Mouse (Mus musculus): ENCODE measurements around the gene Cd3e.

Gene Cd3e

GRCm38 (mm10) chr9:45015841-45016240 is 6.4 kb upstream of the Cd3e start:
- no peak for DNase-seq (ENCODE audit: low spot score)

GRCm38 (mm10) chr9:45014879-45015278 is 5.5 kb upstream of the Cd3e start:
- no peak for DNase-seq (ENCODE audit: low spot score)

GRCm38 (mm10) chr9:45011291-45011690 is 1.9 kb upstream of the Cd3e start:
- DNase-seq (ENCODE audit: low spot score) = no peak

DNA sequence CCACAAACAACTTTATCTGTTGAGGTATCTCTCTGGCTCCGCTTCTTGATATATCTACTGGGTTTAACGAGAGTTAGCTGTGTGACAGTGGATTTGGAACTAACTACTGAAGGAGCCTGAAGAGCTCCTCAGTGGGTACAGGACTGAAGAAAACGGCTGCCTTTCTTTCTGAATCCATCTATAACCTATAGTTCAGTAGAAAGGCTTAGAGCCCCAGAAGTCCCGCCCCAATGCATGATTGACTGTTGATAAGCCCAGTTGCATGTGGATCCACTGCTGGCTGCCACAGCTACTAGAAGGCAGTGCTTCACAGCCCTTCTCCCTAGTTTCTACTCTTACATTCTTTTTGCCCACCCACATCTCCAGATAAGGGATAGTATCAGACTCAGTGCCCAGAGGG is 1.0 kb upstream of the Cd3e start:
- no peak for DNase-seq (ENCODE audit: low spot score)

DNA sequence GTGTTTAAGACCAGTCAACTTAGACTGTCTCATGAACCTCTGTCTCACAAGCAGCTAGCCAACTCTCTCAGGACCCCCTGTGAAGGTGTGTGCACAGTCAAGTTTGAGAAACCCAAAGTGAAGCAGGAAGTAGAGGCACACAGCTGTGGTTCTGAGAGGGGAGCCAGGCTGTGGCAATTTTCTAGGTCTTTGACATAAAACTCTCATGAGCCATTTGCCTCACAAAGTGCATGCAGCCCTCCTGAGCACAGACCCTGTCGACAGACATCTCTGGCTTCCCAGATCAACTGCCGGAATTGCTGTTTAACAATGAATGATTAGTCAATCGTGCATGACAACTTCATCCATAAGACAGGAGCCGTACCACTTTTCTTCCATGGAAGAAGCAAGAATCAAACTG is 1.1 kb downstream of the Cd3e start:
- DNase-seq (ENCODE audit: low spot score) = no peak

DNA sequence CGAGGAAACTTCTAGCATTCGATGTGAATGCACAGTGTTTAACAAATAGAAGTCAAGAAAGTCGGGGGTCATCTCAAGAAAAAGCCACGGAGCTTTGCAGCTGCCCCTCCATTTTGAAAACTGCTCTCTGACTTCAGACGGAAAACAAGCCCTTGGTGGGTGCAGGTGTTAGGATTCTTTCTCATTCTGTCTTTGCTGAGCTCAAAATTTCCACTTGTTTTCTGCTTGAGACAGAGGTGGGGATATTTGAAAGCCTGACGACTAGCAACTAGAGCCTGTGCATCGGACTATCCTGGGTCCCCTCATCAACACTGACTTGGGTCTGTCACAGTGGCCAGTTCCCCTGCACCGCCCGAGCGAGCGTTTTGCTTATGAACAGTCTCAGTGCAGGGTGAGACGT is 2.0 kb downstream of the Cd3e start:
- no peak for DNase-seq (ENCODE audit: low spot score)

DNA sequence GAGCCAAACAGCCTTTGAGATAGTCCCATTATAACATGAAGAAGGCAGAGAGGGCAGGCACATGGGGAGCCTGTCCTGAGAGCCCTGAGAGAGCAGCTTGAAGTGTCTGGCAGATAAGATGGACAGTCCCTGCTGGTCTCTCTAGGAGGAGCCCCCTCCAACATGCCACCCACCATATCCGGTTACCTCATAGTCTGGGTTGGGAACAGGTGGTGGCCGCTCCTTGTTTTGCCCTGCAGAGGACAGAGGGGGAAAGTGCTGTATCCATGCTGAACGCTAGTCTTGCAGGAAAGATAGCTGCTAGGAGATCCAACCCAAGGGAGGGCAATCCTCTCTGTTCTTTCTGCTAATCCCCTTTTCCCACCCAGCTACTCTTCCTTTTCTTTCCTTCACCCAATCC is 9.2 kb downstream of the Cd3e start:
- no peak for DNase-seq (ENCODE audit: low spot score)

GRCm38 (mm10) chr9:44999776-45000175 is 9.7 kb downstream of the Cd3e start:
- DNase-seq (ENCODE audit: low spot score) = no peak

DNA sequence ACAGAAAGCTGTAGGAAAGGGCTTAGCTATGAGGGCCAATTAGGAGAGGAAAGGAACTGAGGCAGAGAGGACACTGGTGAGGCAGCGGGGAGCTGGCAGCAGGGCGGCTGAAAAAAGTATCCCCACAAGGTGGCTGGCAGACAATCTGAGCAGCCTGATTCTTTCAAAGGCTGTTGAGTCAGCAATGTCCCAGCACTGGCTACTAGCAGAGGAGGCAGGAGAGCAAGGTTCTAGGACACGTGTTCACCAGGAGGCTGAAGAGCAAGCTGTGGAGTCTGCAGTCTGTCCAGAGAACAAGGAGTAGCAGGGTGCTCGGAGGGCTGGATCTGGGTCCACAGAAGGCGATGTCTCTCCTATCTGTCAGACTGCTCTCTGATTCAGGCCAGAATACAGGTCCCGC is 10.3 kb downstream of the Cd3e start:
- no peak for DNase-seq (ENCODE audit: low spot score)

GRCm38 (mm10) chr9:44998138-44998537 is 11.3 kb downstream of the Cd3e start:
- no peak for DNase-seq (ENCODE audit: low spot score)

DNA sequence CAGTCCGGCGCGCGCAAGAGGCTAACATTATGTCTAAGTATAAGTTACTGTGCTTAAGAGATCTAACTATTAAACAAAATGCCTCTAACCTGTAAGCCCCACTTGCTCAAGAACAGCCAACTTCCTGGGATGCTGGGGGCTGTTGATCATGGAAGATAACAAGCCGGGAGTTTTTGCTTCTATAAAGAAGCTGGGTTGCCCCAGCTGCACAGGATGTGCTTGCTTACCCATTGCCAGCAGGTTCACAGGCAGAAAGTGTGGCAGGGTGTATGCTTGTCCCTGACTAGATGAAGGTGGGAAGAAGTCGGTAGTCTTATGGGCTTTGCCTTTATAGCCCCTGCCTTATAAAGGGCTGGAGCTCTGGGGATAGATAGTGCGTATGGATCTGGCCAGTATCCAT is 12.8 kb downstream of the Cd3e start:
- no peak for DNase-seq (ENCODE audit: low spot score)

DNA sequence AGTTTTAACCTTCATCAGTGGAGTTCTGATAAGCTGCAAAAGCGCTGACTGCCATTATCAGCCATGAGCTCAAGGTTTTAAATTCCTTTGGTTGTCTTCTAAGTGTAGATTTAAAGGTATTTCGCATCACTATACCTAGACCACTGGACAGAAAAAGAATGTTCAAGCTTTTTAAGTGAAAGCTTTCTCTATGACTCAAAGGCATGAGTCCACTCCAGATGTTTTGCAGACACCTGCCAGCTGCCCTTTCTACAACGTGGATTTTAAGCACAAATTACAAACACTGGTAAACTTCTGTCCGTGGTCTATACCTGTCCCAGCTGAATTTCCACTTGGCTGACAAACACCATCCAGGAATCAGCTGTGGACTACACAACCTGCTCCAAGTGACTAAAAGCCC is 14.5 kb downstream of the Cd3e start:
- no peak for DNase-seq (ENCODE audit: low spot score)

DNA sequence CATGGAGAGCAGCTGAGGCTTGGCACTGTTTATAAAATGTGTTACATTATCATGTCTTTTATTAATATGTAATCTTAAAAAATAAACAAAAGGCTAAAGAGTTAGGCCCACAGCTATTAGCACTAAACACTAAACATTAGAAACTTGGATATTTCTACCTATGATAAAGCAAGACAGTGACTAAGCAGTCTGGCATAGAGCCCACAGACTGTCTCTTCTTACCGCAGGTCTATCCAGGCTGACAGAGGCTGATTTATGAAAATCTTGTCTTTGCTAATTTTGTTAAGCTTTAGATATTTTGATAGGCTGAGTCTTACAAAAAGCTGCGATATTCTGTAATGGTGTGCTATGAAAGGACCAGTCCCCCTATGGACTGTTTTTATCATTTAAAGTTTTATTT is 16.2 kb downstream of the Cd3e start:
- DNase-seq (ENCODE audit: low spot score) = no peak

DNA sequence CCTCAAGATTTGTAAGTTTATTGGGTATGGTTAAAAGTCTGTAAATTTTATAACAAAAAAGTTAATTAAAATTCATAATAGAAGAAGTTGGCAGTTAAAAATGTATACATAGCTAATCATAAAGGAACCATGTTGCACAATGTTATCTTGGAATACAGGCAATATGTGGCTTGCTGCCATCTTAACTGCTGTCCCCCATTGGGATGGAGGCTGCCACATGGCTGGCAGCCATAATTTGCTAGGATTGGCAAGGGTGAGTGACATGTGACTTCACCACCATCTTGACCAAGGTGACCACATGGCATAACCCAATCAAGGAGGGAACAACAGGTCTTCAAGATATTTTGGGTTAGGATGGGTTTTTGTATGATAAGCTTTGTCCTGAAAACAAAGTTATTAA is 17.2 kb downstream of the Cd3e start:
- DNase-seq (ENCODE audit: low spot score) = no peak

- DNase-seq (ENCODE audit: low spot score) = no peak
Observed at GRCm38 (mm10) chr9:44991821-44992220, 17.6 kb downstream of the Cd3e start.

DNA sequence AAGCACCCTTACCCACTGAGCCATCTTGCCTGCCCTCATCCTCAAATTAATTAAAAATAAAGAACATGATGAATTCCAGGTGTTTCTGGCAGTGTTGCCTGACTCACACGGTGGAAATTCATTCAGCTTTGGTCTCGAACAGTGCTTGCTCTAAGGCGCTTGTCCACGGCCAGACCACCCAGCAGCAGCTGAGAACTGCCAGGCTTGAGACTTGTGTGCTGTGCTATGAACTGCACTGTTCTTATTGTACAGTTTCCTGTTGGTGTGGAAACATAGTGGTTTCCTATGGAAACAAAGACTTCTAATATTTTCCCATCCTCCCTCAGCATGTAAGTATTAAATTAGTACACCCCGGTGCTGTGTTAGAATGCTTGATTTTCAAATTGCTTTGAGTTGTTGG is 22.5 kb downstream of the Cd3e start:
- DNase-seq (ENCODE audit: low spot score) = no peak

DNA sequence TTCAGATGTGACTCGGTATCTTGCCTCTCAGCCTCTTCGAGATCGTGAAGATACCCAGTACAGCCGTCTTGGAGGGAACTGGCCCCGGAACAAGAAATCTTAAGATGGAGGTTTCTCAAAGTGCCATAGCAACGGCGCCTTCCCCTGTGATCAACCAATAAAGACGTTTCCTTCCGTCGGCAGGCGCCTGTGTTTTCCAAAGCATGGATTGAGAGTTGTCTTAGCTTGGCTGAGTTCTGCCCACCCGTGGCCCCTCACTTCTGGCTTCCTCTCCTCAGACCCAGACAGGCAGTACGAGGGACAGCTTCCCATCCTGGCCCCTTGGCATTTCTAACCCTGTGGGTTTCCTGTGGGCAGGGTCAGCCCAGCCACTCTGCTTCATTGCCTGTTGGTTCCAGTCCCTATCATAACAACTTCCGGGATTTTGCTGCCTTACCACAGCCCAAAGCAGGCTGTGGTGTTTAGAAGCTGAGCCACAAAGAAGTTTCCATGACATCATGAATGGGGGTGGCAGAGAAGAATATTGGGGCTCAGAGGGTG is 23.1 kb downstream of the Cd3e start:
- DNase-seq (ENCODE audit: low spot score) = no peak

- no peak for DNase-seq (ENCODE audit: low spot score)
Observed at GRCm38 (mm10) chr9:44985721-44986161, 23.7 kb downstream of the Cd3e start.

GRCm38 (mm10) chr9:44983001-44983400 is 26.4 kb downstream of the Cd3e start:
- no peak for DNase-seq (ENCODE audit: low spot score)

GRCm38 (mm10) chr9:44982531-44982930 is 26.9 kb downstream of the Cd3e start:
- no peak for DNase-seq (ENCODE audit: low spot score)

- no peak for DNase-seq (ENCODE audit: low spot score)
Observed at GRCm38 (mm10) chr9:44982081-44982480, 27.3 kb downstream of the Cd3e start.

DNA sequence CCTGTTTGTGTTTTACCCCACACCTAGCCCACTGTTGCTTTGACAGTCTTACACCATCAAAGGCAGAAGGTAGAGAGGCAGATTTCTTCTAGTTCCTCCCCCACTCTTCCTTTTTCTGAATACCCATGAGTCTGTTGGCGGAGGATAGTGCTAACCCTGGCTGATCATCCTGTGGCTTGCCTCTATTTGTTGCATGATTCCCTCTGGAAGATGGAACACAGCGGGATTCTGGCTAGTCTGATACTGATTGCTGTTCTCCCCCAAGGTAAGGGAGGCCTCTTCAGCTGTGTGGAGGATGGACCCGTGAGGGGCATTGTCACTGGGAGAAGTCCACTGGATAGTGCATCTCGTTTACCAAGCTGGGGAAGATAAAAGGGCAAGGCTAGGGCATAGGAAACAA is 27.8 kb downstream of the Cd3e start, which contains the start of gene Cd3d:
TSS of gene Cd3d (plus strand) at position 111 of the 400 bp plus-strand sequence.
- DNase-seq (ENCODE audit: low spot score) = no peak

DNA sequence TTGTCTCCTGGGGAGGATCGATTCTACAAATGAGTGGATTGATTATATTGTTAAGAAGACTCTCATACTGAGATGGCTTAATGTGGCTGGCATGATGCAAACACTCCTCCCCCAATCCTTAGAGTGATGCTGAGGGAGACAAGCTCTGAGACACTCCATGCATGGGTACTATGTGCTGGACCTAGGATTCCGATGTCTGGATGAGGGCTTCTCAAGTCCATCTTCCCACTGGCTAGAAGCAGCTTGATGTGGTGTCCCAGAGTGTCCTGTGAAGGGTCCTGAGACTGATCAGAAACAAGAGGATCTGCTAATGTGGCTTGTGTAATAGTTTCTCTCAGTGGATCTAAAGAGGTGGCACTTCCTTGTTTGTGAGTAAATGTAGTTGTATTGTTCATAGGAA is 28.3 kb downstream of the Cd3e start:
- DNase-seq (ENCODE audit: low spot score) = no peak

- DNase-seq (ENCODE audit: low spot score) = no peak
Observed at GRCm38 (mm10) chr9:44980242-44980641, 29.2 kb downstream of the Cd3e start, which contains the start of gene Cd3g. Cd3g (minus strand) TSS chr9:44980431.

DNA sequence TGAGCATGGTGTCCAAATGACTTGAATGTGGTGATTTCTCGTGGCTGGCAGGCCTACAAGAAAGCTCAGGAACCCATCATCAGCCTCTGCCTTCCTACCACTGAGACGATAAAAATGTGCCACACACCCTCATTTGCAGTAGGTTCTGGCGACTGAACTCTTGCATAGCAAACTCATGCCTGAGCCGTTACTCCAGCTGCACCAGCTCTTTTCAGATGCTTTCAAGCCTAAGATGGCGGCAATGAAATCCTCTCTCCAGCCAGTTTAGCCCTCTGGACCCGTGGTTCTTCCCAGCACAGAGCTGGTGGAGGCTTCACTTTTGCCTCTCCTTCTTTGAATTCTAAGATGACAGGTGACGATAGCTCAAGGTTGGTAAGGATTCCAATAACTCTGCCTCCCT is 29.6 kb downstream of the Cd3e start:
- DNase-seq (ENCODE audit: low spot score) = no peak

Measured in embryo, embryonic 10 days (tissue).